Mouse (Mus musculus): ENCODE data around the gene Shisa3. TPM values are rescaled to one million over a fixed set of nuclear protein-coding genes. Genes with fewer than 3 reads are reported as not detected.

Gene Shisa3
- polyA plus RNA-seq, 1 experiment = not detected

DNA sequence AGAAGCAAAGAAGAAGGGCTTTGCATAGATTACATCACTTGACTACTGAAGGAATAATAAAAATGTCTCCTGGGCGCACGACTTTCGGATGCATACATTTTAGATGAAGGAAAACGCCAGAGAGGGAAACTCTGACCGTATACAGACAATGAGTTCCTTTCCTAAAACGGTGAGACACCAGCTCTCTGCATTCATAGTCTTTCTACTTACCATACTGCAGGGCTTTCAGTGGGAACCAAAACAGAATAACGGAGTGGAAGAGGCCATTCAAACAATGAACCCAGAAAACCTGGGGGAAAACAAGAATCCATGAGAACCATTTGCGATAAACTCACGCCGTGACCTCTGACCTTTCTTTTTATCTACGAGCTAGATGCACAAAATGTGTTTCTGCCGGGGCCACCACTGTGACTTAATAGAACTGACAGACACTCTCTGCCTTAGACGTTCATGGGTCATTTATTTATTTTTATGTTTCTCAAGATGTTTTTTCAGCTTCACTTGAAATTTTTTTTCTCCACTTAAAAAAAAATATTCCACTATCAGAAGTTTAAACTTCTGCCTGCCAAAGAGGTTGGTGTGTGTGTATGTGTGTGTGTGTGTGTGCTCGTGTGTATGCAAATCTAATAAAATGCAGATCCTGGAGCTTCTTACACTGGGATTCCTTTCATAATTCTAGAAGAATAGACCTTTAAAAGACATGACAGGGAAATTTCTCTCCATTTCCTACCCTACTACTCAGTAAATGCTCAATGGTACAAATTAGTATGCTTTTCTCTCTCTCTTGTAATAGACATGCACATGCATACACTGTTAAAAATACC is 48.2 kb downstream of the Shisa3 start:
- no peak overlapping the region for H3K4me3 ChIP-seq (ENCODE audit: insufficient read depth, low read depth, low read length)
- no peak for TF ChIP-seq CTCF (IDR thresholded peaks at IDR 0.05; ENCODE audit: insufficient read depth, low read depth, low read length)
- TF ChIP-seq POLR2A (IDR thresholded peaks at IDR 0.05; ENCODE audit: insufficient read depth, low read depth, low read length) = no peak
- 71% methylated on average over 14 of the region's 14 CpGs for WGBS

DNA sequence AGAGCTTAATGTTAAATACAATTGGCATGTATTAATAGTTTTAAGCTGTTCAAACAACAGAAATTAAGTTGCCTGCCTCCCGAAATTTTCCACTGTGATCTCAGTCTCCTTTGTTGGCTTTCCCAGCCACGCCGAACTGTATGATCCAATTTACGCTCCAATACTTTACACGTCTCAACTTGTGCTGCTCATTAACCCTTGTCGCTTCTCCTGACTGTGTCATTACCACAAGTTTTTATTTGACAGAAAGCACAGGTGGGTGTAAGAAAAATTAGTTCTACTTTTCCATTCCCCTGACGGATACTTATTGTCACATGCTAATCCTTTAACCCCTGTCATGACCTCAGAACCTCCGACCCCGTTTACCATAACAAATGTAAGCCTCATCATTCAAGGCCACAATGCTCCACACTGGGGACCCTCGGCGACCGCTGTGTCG is 49.2 kb downstream of the Shisa3 start:
- 64% methylated on average over 13 of the region's 13 CpGs for WGBS
- no peaks in the 10 kb centered on the region for H3K4me1 ChIP-seq (ENCODE audit: control insufficient read depth, insufficient read depth, low read length)
- no peak for TF ChIP-seq POLR2A (IDR thresholded peaks at IDR 0.05; ENCODE audit: insufficient read depth, low read depth, low read length)
- TF ChIP-seq CTCF (IDR thresholded peaks at IDR 0.05; ENCODE audit: insufficient read depth, low read depth, low read length) = no peak
- no peak overlapping the region for H3K27ac ChIP-seq (ENCODE audit: insufficient read depth, low read depth, low read length)
- no peak overlapping the region for H3K4me3 ChIP-seq (ENCODE audit: insufficient read depth, low read depth, low read length)

More for the DNA sequence above, 48.2 kb downstream of the Shisa3 start:
- H3K4me1 ChIP-seq (ENCODE audit: control insufficient read depth, insufficient read depth, low read length) = no peaks in the 10 kb centered on the region
- H3K27ac ChIP-seq (ENCODE audit: insufficient read depth, low read depth, low read length) = no peak overlapping the region

DNA sequence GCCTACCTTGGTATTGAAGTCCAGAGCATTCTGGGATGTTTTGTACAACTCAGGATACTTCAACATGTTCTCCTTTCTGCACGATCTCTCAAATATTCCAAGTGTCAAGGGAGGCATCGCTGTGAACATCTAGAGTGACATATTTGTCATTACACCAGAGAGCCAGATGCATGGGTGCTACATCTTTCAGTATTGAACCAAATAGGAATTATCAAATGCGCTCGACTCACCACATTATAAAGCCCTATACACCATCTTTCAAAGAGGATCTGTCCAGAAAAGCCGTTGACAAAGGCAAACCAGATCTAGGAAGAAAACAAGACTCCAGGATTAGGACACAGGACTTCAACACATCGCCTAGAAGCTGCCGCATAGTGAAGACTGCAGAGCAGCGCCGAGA is 52.2 kb downstream of the Shisa3 start:
- TF ChIP-seq POLR2A (IDR thresholded peaks at IDR 0.05; ENCODE audit: insufficient read depth, low read depth, low read length) (no peak), CTCF (IDR thresholded peaks at IDR 0.05; ENCODE audit: insufficient read depth, low read depth, low read length) (no peak)
- no peaks in the 10 kb centered on the region for H3K4me1 ChIP-seq (ENCODE audit: control insufficient read depth, insufficient read depth, low read length)
- no peak overlapping the region for H3K27ac ChIP-seq (ENCODE audit: insufficient read depth, low read depth, low read length)
- no peak overlapping the region for H3K4me3 ChIP-seq (ENCODE audit: insufficient read depth, low read depth, low read length)
- WGBS = 92% methylated on average over 9 of the region's 9 CpGs

DNA sequence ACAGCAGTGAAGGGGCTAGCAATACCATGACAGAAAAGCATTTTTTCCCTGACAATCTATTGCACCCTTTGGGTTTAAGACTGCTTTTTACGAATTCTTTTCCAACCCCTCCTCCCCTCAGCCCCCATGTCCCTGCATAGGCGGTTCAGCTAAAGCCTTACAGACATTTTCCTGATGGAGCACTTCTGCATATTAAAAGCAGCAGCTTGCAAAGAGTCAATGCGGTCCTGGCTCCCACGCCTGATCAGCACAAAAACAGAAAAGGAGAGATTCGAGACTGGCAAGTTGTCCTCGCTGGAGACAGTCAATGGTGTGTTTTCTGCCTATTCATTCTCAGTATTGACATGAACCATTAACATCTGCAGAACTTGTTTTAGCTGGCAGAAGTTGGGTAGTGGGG is 55.0 kb downstream of the Shisa3 start:
- Histone ChIP-seq H3K27ac (ENCODE audit: insufficient read depth, low read depth, low read length) (no peak overlapping the region), H3K4me1 (ENCODE audit: control insufficient read depth, insufficient read depth, low read length) (no peaks in the 10 kb centered on the region), H3K4me3 (ENCODE audit: insufficient read depth, low read depth, low read length) (no peak overlapping the region)
- no peak for TF ChIP-seq POLR2A (IDR thresholded peaks at IDR 0.05; ENCODE audit: insufficient read depth, low read depth, low read length)
- no peak for TF ChIP-seq CTCF (IDR thresholded peaks at IDR 0.05; ENCODE audit: insufficient read depth, low read depth, low read length)
- 47% methylated on average over 6 of the region's 6 CpGs for WGBS

DNA sequence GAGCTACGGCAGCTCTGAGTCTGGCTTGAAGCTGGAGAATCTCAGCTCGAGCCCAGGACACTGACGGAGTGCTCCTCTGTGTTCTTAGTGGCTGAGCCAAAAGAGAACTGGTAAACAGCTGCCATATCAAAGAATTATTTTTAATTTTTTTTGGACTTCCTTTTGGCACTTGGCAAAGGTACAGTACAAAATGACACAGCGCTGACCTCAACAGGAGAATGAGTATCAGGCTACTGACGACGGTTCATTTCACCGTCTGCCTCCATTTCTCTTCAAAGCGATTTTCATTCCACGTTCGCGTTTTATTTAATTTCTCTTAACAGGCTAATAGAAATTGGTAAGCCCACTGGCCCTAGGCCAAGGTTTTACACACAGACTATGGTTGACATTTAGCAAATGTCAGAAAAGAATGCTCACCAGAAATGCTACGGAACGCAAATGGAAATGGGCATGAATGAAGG is 61.8 kb downstream of the Shisa3 start:
- Histone ChIP-seq H3K4me3 (ENCODE audit: insufficient read depth, low read depth, low read length) (no peak overlapping the region), H3K4me1 (ENCODE audit: control insufficient read depth, insufficient read depth, low read length) (no peaks in the 10 kb centered on the region), H3K27ac (ENCODE audit: insufficient read depth, low read depth, low read length) (no peak overlapping the region)
- TF ChIP-seq CTCF (IDR thresholded peaks at IDR 0.05; ENCODE audit: insufficient read depth, low read depth, low read length) = no peak
- WGBS = 60% methylated on average over 13 of the region's 13 CpGs

DNA sequence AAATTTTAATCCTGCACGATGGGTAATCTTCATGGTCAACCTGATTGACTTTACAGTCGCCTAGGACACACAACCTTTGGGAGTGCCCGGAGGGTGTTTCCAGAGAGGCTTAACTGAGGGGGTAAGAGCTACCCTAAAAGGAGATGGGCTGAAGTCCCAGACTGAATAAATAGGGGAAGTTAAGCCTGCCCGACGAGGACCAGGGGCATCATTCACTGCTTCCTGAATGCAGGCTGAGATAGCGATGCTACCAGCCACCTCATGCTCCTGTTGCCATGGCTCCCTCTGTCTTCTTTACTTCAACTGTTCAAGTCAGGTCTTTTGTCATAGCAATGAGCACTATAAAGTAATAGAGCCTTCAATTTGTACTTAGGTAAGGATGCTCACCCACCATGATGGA is 62.5 kb downstream of the Shisa3 start:
- no peak for TF ChIP-seq POLR2A (IDR thresholded peaks at IDR 0.05; ENCODE audit: insufficient read depth, low read depth, low read length)
- TF ChIP-seq CTCF (IDR thresholded peaks at IDR 0.05; ENCODE audit: insufficient read depth, low read depth, low read length) = no peak
- WGBS = 78% methylated on average over 6 of the region's 6 CpGs
- H3K27ac ChIP-seq (ENCODE audit: insufficient read depth, low read depth, low read length) = no peak overlapping the region
- H3K4me1 ChIP-seq (ENCODE audit: control insufficient read depth, insufficient read depth, low read length) = no peaks in the 10 kb centered on the region
- no peak overlapping the region for H3K4me3 ChIP-seq (ENCODE audit: insufficient read depth, low read depth, low read length)

DNA sequence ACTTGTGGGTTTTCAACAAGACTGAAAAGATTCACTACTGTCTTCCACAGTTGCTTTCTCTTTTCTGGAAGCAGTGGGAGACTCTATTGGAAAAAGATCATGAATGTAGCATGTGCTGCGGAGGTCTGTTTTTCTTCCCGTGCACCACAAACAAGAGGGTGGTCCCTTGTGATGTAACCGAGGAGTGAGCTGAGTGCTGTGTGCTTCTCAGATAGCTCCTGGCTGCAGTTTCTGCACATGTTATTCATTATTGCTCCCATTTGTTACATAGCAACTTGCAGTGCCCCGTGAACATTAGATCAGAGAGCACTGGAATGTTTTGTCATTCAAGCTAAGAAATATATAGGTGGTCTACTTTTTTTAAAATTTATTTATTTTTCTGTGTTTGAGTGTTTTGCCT is 65.3 kb downstream of the Shisa3 start:
- Histone ChIP-seq H3K4me1 (ENCODE audit: control insufficient read depth, insufficient read depth, low read length) (no peaks in the 10 kb centered on the region), H3K27ac (ENCODE audit: insufficient read depth, low read depth, low read length) (no peak overlapping the region), H3K4me3 (ENCODE audit: insufficient read depth, low read depth, low read length) (no peak overlapping the region)
- no peak for TF ChIP-seq CTCF (IDR thresholded peaks at IDR 0.05; ENCODE audit: insufficient read depth, low read depth, low read length)
- no peak for TF ChIP-seq POLR2A (IDR thresholded peaks at IDR 0.05; ENCODE audit: insufficient read depth, low read depth, low read length)
- 82% methylated on average over 4 of the region's 4 CpGs for whole genome bisulfite sequencing

Other genes starting within 250 kb of the Shisa3 start
- not detected in 2 replicates for gene Bend4, start 179.6 kb upstream of the Shisa3 start, polyA plus RNA-seq (2012; ENCODE audit: insufficient read depth, insufficient read length, low replicate concordance, missing spikeins)
- not detected in 2 replicates for gene Atp8a1, start 239.6 kb downstream of the Shisa3 start, polyA plus RNA-seq (2012; ENCODE audit: insufficient read depth, insufficient read length, low replicate concordance, missing spikeins)

All from olfactory bulb, adult 2 months (tissue).